Mouse (Mus musculus) MEL (cell line): Measurements from ENCODE around the gene Me3.

ENCODE experiments used
- CTCF ChIP-seq, 3 experiments: IDR thresholded peaks in 2 of 3; conservative IDR thresholded peaks in 1 of 3; 2 replicates each; pipeline ENCODE4 v1.5.1; 2011 to 2012; ENCODE audit warnings: low read length in 3 of 3, low read depth in 2 of 3, mild to moderate bottlenecking in 2 of 3, improper control_type of control experiment in 1 of 3, inconsistent platforms in 1 of 3, mixed read lengths in 1 of 3, moderate library complexity in 1 of 3; ENCODE audit not compliant: control insufficient read depth in 1 of 3, insufficient read depth in 1 of 3, poor library complexity in 1 of 3, severe bottlenecking in 1 of 3
- ETS1 ChIP-seq: IDR thresholded peaks from 2 replicates; pipeline ENCODE4 v1.6.1; 2012; ENCODE audit warnings: low read depth, mild to moderate bottlenecking, inconsistent platforms, low read length, improper control_type of control experiment, moderate library complexity
- GATA1 ChIP-seq: IDR thresholded peaks from 2 replicates; pipeline ENCODE4 v1.6.1; 2011; ENCODE audit warnings: low read depth, low read length, improper control_type of control experiment
- KAT2A ChIP-seq: conservative IDR thresholded peaks from 2 replicates; pipeline ENCODE4 v1.6.1; 2012; ENCODE audit warnings: low read depth, low read length, improper control_type of control experiment, inconsistent platforms
- MAZ ChIP-seq: IDR thresholded peaks from 2 replicates; pipeline ENCODE4 v1.6.1; 2012; ENCODE audit warnings: low read depth, mild to moderate bottlenecking, inconsistent platforms, low read length, improper control_type of control experiment
- UBTF ChIP-seq: IDR thresholded peaks from 2 replicates; pipeline ENCODE4 v1.6.1; 2012; ENCODE audit warnings: low read depth, mild to moderate bottlenecking, inconsistent platforms, low read length, improper control_type of control experiment, moderate library complexity, borderline replicate concordance; ENCODE audit not compliant: insufficient read depth
- ZC3H11A ChIP-seq: IDR thresholded peaks from 2 replicates; pipeline ENCODE4 v1.6.1; 2012; ENCODE audit warnings: low read depth, mild to moderate bottlenecking, inconsistent platforms, low read length, improper control_type of control experiment
- ZKSCAN1 ChIP-seq: IDR thresholded peaks from 2 replicates; pipeline ENCODE4 v1.6.1; 2012; ENCODE audit warnings: low read depth, mild to moderate bottlenecking, inconsistent platforms, low read length, improper control_type of control experiment, moderate library complexity

GRCm38 (mm10) chr7:89843121-89843520 is 210.9 kb downstream of the Me3 start:
- TF ChIP-seq ETS1, result no peak
- no peak for TF ChIP-seq MAZ
- no peak for TF ChIP-seq ZC3H11A
- TF ChIP-seq KAT2A, result no peak
- no peak for TF ChIP-seq CTCF (IDR thresholded peaks at IDR 0.05 in 2 of 3, conservative IDR thresholded peaks at IDR 0.05 in 1 of 3; ENCODE audit: control insufficient read depth in 1 of 3, insufficient read depth in 1 of 3, low read depth in 2 of 3, low read length in 3 of 3, poor library complexity in 1 of 3, severe bottlenecking in 1 of 3)
- TF ChIP-seq GATA1, result no peak
- no peak for TF ChIP-seq ZKSCAN1
- no peak for TF ChIP-seq UBTF
